Mouse (Mus musculus): ENCODE measurements at regions not wholly inside any gene's neighbourhood (a gene's known extent, or its start where the extent isn't known, plus 50 kb on each side); places are given as distances from the start of the nearest gene placed in this dataset.

- DNase-seq (ENCODE audit: low spot score), result no peak
- TF ChIP-seq POLR2A (IDR thresholded peaks at IDR 0.05; ENCODE audit: borderline replicate concordance, extremely low read depth, insufficient read depth, insufficient read length), result no peak
- no peaks in the 10 kb centered on the region for H3K4me1 ChIP-seq (ENCODE audit: control insufficient read depth, insufficient read depth, low read length)
- H3K27me3 ChIP-seq (ENCODE audit: control insufficient read depth, insufficient read depth, low read length), result no peaks in the 10 kb centered on the region
- 31% methylated on average over 6 of the region's 6 CpGs for WGBS
- H3K9me3 ChIP-seq (ENCODE audit: control insufficient read depth, low read length), result no peaks in the 10 kb centered on the region
- no peak overlapping the region for H3K27ac ChIP-seq (replicated peaks; ENCODE audit: low read depth, low read length)
- H3K36me3 ChIP-seq (ENCODE audit: control insufficient read depth, insufficient read depth, low read length), result no peaks in the 10 kb centered on the region
- no peak overlapping the region for H3K9ac ChIP-seq (ENCODE audit: low read depth, low read length, severe bottlenecking)
- H3K4me2 ChIP-seq (replicated peaks; ENCODE audit: low read depth, low read length, severe bottlenecking), result no peak overlapping the region
- H3K4me3 ChIP-seq (replicated peaks; ENCODE audit: low read length), result no peak overlapping the region
- no peak for ATAC-seq (ENCODE audit: low FRiP score, low read depth)
These were observed 248.4 kb upstream of the Igfbp3 start for GRCm38 (mm10) chr11:7461956-7462771.

GRCm38 (mm10) chr11:7451756-7452155 lies 238.0 kb upstream of the Igfbp3 start:
- 67% methylated on average over 4 of the region's 4 CpGs for WGBS
- H3K4me2 ChIP-seq (replicated peaks; ENCODE audit: low read depth, low read length, severe bottlenecking), result no peak overlapping the region
- DNase-seq (ENCODE audit: low spot score) (peak; percentile 26), ATAC-seq (ENCODE audit: low FRiP score, low read depth) (no peak)
- H3K36me3 ChIP-seq (ENCODE audit: control insufficient read depth, insufficient read depth, low read length), result no peaks in the 10 kb centered on the region
- no peak overlapping the region for H3K4me3 ChIP-seq (replicated peaks; ENCODE audit: low read length)
- H3K4me1 ChIP-seq (ENCODE audit: control insufficient read depth, insufficient read depth, low read length), result no peaks in the 10 kb centered on the region
- no peak overlapping the region for H3K27ac ChIP-seq (replicated peaks; ENCODE audit: low read depth, low read length)
- no peak for TF ChIP-seq POLR2A (IDR thresholded peaks at IDR 0.05; ENCODE audit: borderline replicate concordance, extremely low read depth, insufficient read depth, insufficient read length)
- no peak overlapping the region for H3K9ac ChIP-seq (ENCODE audit: low read depth, low read length, severe bottlenecking)
- H3K9me3 ChIP-seq (ENCODE audit: control insufficient read depth, low read length), result no peaks in the 10 kb centered on the region
- no peaks in the 10 kb centered on the region for H3K27me3 ChIP-seq (ENCODE audit: control insufficient read depth, insufficient read depth, low read length)

GRCm38 (mm10) chr11:7444494-7444893 lies 230.8 kb upstream of the Igfbp3 start:
- no peak for ATAC-seq (ENCODE audit: low FRiP score, low read depth)
- H3K4me3 ChIP-seq (replicated peaks; ENCODE audit: low read length), result no peak overlapping the region
- H3K9ac ChIP-seq (ENCODE audit: low read depth, low read length, severe bottlenecking), result no peak overlapping the region
- 96% methylated on average over 8 of the region's 8 CpGs for WGBS
- no peak overlapping the region for H3K27ac ChIP-seq (replicated peaks; ENCODE audit: low read depth, low read length)
- no peak for TF ChIP-seq POLR2A (IDR thresholded peaks at IDR 0.05; ENCODE audit: borderline replicate concordance, extremely low read depth, insufficient read depth, insufficient read length)
- H3K36me3 ChIP-seq (ENCODE audit: control insufficient read depth, insufficient read depth, low read length), result no peaks in the 10 kb centered on the region
- H3K4me2 ChIP-seq (replicated peaks; ENCODE audit: low read depth, low read length, severe bottlenecking), result no peak overlapping the region
- DNase-seq (ENCODE audit: low spot score), result no peak
- H3K4me1 ChIP-seq (ENCODE audit: control insufficient read depth, insufficient read depth, low read length), result no peaks in the 10 kb centered on the region
- H3K27me3 ChIP-seq (ENCODE audit: control insufficient read depth, insufficient read depth, low read length), result no peaks in the 10 kb centered on the region
- H3K9me3 ChIP-seq (ENCODE audit: control insufficient read depth, low read length), result no peaks in the 10 kb centered on the region; the same call in 1 of the 2 replicates

GRCm38 (mm10) chr11:7439276-7439675 lies 225.6 kb upstream of the Igfbp3 start:
- 81% methylated on average over 3 of the region's 3 CpGs for WGBS
- H3K27ac ChIP-seq (replicated peaks; ENCODE audit: low read depth, low read length), result no peak overlapping the region

GRCm38 (mm10) chr11:7434591-7434990 lies 220.9 kb upstream of the Igfbp3 start:
- Histone ChIP-seq H3K27me3 (ENCODE audit: control insufficient read depth, insufficient read depth, low read length) (no peaks in the 10 kb centered on the region), H3K9ac (ENCODE audit: low read depth, low read length, severe bottlenecking) (no peak overlapping the region), H3K4me3 (replicated peaks; ENCODE audit: low read length) (no peak overlapping the region), H3K4me2 (replicated peaks; ENCODE audit: low read depth, low read length, severe bottlenecking) (no peak overlapping the region), H3K4me1 (ENCODE audit: control insufficient read depth, insufficient read depth, low read length) (no peaks in the 10 kb centered on the region), H3K27ac (replicated peaks; ENCODE audit: low read depth, low read length) (no peak overlapping the region), H3K36me3 (ENCODE audit: control insufficient read depth, insufficient read depth, low read length) (no peaks in the 10 kb centered on the region), H3K9me3 (ENCODE audit: control insufficient read depth, low read length) (no peaks in the 10 kb centered on the region)
- DNase-seq (ENCODE audit: low spot score) (no peak), ATAC-seq (ENCODE audit: low FRiP score, low read depth) (peak; percentile 71)
- WGBS, result 68% methylated on average over 3 of the region's 3 CpGs
- TF ChIP-seq POLR2A (IDR thresholded peaks at IDR 0.05; ENCODE audit: borderline replicate concordance, extremely low read depth, insufficient read depth, insufficient read length), result no peak

More at GRCm38 (mm10) chr11:7439276-7439675, 225.6 kb upstream of the Igfbp3 start:
- Histone ChIP-seq H3K36me3 (ENCODE audit: control insufficient read depth, insufficient read depth, low read length) (no peaks in the 10 kb centered on the region), H3K4me3 (replicated peaks; ENCODE audit: low read length) (no peak overlapping the region), H3K4me2 (replicated peaks; ENCODE audit: low read depth, low read length, severe bottlenecking) (no peak overlapping the region), H3K9ac (ENCODE audit: low read depth, low read length, severe bottlenecking) (no peak overlapping the region), H3K9me3 (ENCODE audit: control insufficient read depth, low read length) (no peaks in the 10 kb centered on the region), H3K4me1 (ENCODE audit: control insufficient read depth, insufficient read depth, low read length) (no peaks in the 10 kb centered on the region), H3K27me3 (ENCODE audit: control insufficient read depth, insufficient read depth, low read length) (no peaks in the 10 kb centered on the region)
- no peak for TF ChIP-seq POLR2A (IDR thresholded peaks at IDR 0.05; ENCODE audit: borderline replicate concordance, extremely low read depth, insufficient read depth, insufficient read length)
- ATAC-seq (ENCODE audit: low FRiP score, low read depth) (no peak), DNase-seq (ENCODE audit: low spot score) (no peak)
